Mouse (Mus musculus): ENCODE measurements around the gene 2900026A02Rik.

The 2900026A02Rik gene

GRCm38 (mm10) chr5:113217076-113217475 lies 4.0 kb downstream of the 2900026A02Rik start:
- POLR2A ChIA-PET = interaction anchor here in 1 of 4 experiments (1.1 kb wide), 1 partner anchor 18 kb away, joined by 3 read pairs; no protein-coding TSS in a partner anchor

GRCm38 (mm10) chr5:113216328-113216960 lies 4.6 kb downstream of the 2900026A02Rik start:
- CTCF ChIA-PET = interaction anchor here in 2 of 4 experiments (0.6 to 2.3 kb wide), 6 partner anchors 42 to 468 kb away, joined by 3 to 5 read pairs (median 3); no protein-coding TSS in a partner anchor
- POLR2A ChIA-PET = interaction anchor here in 2 of 4 experiments (0.6 to 1.1 kb wide), 2 partner anchors 13 to 18 kb away, joined by 3 to 4 read pairs; no protein-coding TSS in a partner anchor

More at GRCm38 (mm10) chr5:113217076-113217475, 4.0 kb downstream of the 2900026A02Rik start:
- CTCF ChIA-PET = interaction anchor here in 1 of 4 experiments (0.6 to 1.0 kb wide), 2 partner anchors 52 to 133 kb away, joined by 3 read pairs; no protein-coding TSS in a partner anchor

GRCm38 (mm10) chr5:113215610-113216011 lies 5.4 kb downstream of the 2900026A02Rik start:
- POLR2A ChIA-PET = interaction anchor here in 2 of 4 experiments (0.6 to 1.1 kb wide), 3 partner anchors 8 to 17 kb away, joined by 3 to 4 read pairs (median 3); no protein-coding TSS in a partner anchor
- CTCF ChIA-PET = interaction anchor here in 1 of 4 experiments (1.0 to 2.3 kb wide), 4 partner anchors 11 to 46 kb away, joined by 3 to 6 read pairs (median 4); partner anchors contain the start of gene Tmem211

GRCm38 (mm10) chr5:113214455-113214854 lies 6.6 kb downstream of the 2900026A02Rik start:
- ChIA-PET POLR2A (interaction anchor here in 1 of 4 experiments (1.8 kb wide), 1 partner anchor 15 kb away, joined by 6 read pairs; no protein-coding TSS in a partner anchor), CTCF (interaction anchor here in 2 of 4 experiments (0.6 to 2.3 kb wide), 3 partner anchors 12 to 68 kb away, joined by 3 to 6 read pairs (median 5); partner anchors contain the start of gene Tmem211 (in 1 of the 2))

- POLR2A ChIA-PET = interaction anchor here in 2 of 4 experiments (0.7 to 1.8 kb wide), 3 partner anchors 13 to 199 kb away, joined by 3 to 6 read pairs (median 4); partner anchors contain the start of gene Grk3 (in 1 of the 2)
- CTCF ChIA-PET = interaction anchor here in 2 of 4 experiments (0.6 to 2.0 kb wide), 2 partner anchors 13 to 69 kb away, joined by 3 to 6 read pairs; partner anchors contain the start of gene Tmem211 (in 1 of the 2)
Observed at GRCm38 (mm10) chr5:113214041-113214440, 7.0 kb downstream of the 2900026A02Rik start.

GRCm38 (mm10) chr5:113212156-113212835 lies 8.7 kb downstream of the 2900026A02Rik start:
- POLR2A ChIA-PET = interaction anchor here in 3 of 4 experiments (0.6 to 1.5 kb wide), 6 partner anchors 10 to 40 kb away, joined by 3 to 4 read pairs (median 4); partner anchors contain the start of gene Tmem211 (in 2 of the 3)
- CTCF ChIA-PET = interaction anchor here in 3 of 4 experiments (0.6 to 2.4 kb wide), 7 partner anchors 14 to 680 kb away, joined by 3 to 9 read pairs (median 4); partner anchors contain the start of gene Tmem211 (in 2 of the 3)

- CTCF ChIA-PET = interaction anchor here in 3 of 4 experiments (0.6 to 1.7 kb wide), 5 partner anchors 9 to 41 kb away, joined by 3 to 10 read pairs (median 4); partner anchors contain the start of gene Tmem211 (in 3 of the 3)
- POLR2A ChIA-PET = interaction anchor here in 1 of 4 experiments (1.2 to 3.1 kb wide), 3 partner anchors 9 to 16 kb away, joined by 3 to 12 read pairs (median 5); partner anchors contain the start of gene Tmem211
Observed at GRCm38 (mm10) chr5:113210314-113210713, 10.7 kb downstream of the 2900026A02Rik start.

- CTCF ChIA-PET = interaction anchor here (0.6 to 1.7 kb wide), 8 partner anchors 8 to 635 kb away, joined by 3 to 10 read pairs (median 4); partner anchors contain the start of gene Tmem211 (in 3 of the 4)
Observed at GRCm38 (mm10) chr5:113209898-113210297, 11.1 kb downstream of the 2900026A02Rik start.

GRCm38 (mm10) chr5:113209401-113209750 lies 11.7 kb downstream of the 2900026A02Rik start:
- ChIA-PET CTCF (interaction anchor here (0.5 to 1.7 kb wide), 11 partner anchors 13 to 635 kb away, joined by 3 to 6 read pairs (median 3); partner anchors contain the start of genes Tmem211 (in 3 of the 4), 1700069L16Rik (in 1 of the 4) and Wscd2 (in 1 of the 4)), POLR2A (interaction anchor here in 3 of 4 experiments (1.0 to 3.1 kb wide), 11 partner anchors 10 to 66 kb away, joined by 3 to 12 read pairs (median 5); partner anchors contain the start of gene Tmem211 (in 2 of the 3))

More at GRCm38 (mm10) chr5:113209898-113210297, 11.1 kb downstream of the 2900026A02Rik start:
- POLR2A ChIA-PET = interaction anchor here in 2 of 4 experiments (1.2 to 3.1 kb wide), 5 partner anchors 9 to 20 kb away, joined by 3 to 12 read pairs (median 5); partner anchors contain the start of gene Tmem211 (in 1 of the 2)

GRCm38 (mm10) chr5:113208622-113209400 lies 12.2 kb downstream of the 2900026A02Rik start:
- ChIA-PET POLR2A (interaction anchor here in 3 of 4 experiments (0.7 to 3.1 kb wide), 14 partner anchors 9 to 67 kb away, joined by 3 to 12 read pairs (median 4); partner anchors contain the start of gene Tmem211 (in 2 of the 3)), CTCF (interaction anchor here (0.5 to 1.7 kb wide), 13 partner anchors 14 to 636 kb away, joined by 3 to 6 read pairs (median 3); partner anchors contain the start of genes Tmem211 (in 3 of the 4), 1700069L16Rik (in 1 of the 4) and Wscd2 (in 1 of the 4))

GRCm38 (mm10) chr5:113208048-113208447 lies 13.0 kb downstream of the 2900026A02Rik start:
- ChIA-PET CTCF (interaction anchor here in 3 of 4 experiments (0.6 to 1.6 kb wide), 5 partner anchors 23 to 117 kb away, joined by 3 to 6 read pairs (median 3); no protein-coding TSS in a partner anchor), POLR2A (interaction anchor here in 3 of 4 experiments (1.0 to 3.1 kb wide), 8 partner anchors 8 to 687 kb away, joined by 3 to 12 read pairs (median 5); partner anchors contain the start of gene Tmem211 (in 2 of the 3))

GRCm38 (mm10) chr5:113206670-113207352 lies 14.2 kb downstream of the 2900026A02Rik start:
- CTCF ChIA-PET = interaction anchor here in 1 of 4 experiments (0.5 to 1.3 kb wide), 3 partner anchors 20 to 266 kb away, joined by 3 to 6 read pairs (median 4); partner anchors contain the start of gene Tmem211
- POLR2A ChIA-PET = interaction anchor here in 1 of 4 experiments (1.5 kb wide), 1 partner anchor 13 kb away, joined by 4 read pairs; no protein-coding TSS in a partner anchor

GRCm38 (mm10) chr5:113204193-113204592 lies 16.8 kb downstream of the 2900026A02Rik start:
- ChIA-PET POLR2A (interaction anchor here in 2 of 4 experiments (1.1 to 1.3 kb wide), 3 partner anchors 12 to 23 kb away, joined by 3 to 5 read pairs (median 4); partner anchors contain the start of gene Tmem211 (in 2 of the 2)), CTCF (interaction anchor here (0.5 to 1.0 kb wide), 5 partner anchors 22 to 699 kb away, joined by 3 to 5 read pairs (median 3); partner anchors contain the start of gene Tmem211 (in 2 of the 4))

GRCm38 (mm10) chr5:113199772-113200134 lies 21.3 kb downstream of the 2900026A02Rik start:
- POLR2A ChIA-PET = interaction anchor here in 2 of 4 experiments (0.6 to 2.8 kb wide), 9 partner anchors 9 to 623 kb away, joined by 3 to 12 read pairs (median 4); partner anchors contain the start of genes Sez6l (in 1 of the 2) and Tmem211 (in 1 of the 2)
- CTCF ChIA-PET = interaction anchor here in 3 of 4 experiments (0.5 to 1.4 kb wide), 7 partner anchors 20 to 573 kb away, joined by 3 to 6 read pairs (median 4); partner anchors contain the start of genes Iscu (in 1 of the 3), Sart3 (in 1 of the 3) and Tmem211 (in 1 of the 3)

- ChIA-PET POLR2A (interaction anchor here in 2 of 4 experiments (0.6 to 2.8 kb wide), 8 partner anchors 9 to 622 kb away, joined by 3 to 12 read pairs (median 4); partner anchors contain the start of gene Sez6l (in 1 of the 2)), CTCF (interaction anchor here (0.6 to 1.4 kb wide), 12 partner anchors 19 to 1224 kb away, joined by 3 to 6 read pairs (median 4); partner anchors contain the start of gene Tmem211 (in 1 of the 4))
Observed at GRCm38 (mm10) chr5:113199126-113199771, 21.8 kb downstream of the 2900026A02Rik start.
